Mouse (Mus musculus) mature B cell (primary cell): Measurements from ENCODE around the gene Igsf1.

Source experiments
- in situ Hi-C: fragments of 300-500 bp; cut with MboI; formaldehyde crosslinking; loops from 2 replicates; pipeline ENCODE4 v1.14.3; 2019

The Igsf1 gene

GRCm38 (mm10) chrX:49797213-49798019 is at the start of gene Igsf1:
Gene Igsf1 (minus strand): TSS chrX:49797749.
- in situ Hi-C loops: no loop called here

- in situ Hi-C loops: no loop called here
These were observed 26.7 kb downstream of the Igsf1 start for GRCm38 (mm10) chrX:49770828-49771227.

GRCm38 (mm10) chrX:49745192-49745591 is 52.4 kb downstream of the Igsf1 start:
- in situ Hi-C loops: no loop called here

GRCm38 (mm10) chrX:49734959-49735358 is 62.6 kb downstream of the Igsf1 start, which contains the start of gene Olfr1321:
Gene Olfr1321 (minus strand): TSS chrX:49735059.
- in situ Hi-C loops: no loop called here
